Mouse (Mus musculus): ENCODE data around the gene Pitpna. TPM values are rescaled to one million over a fixed set of nuclear protein-coding genes. Genes with fewer than 3 reads are reported as not detected.

The Pitpna gene
- polyA plus RNA-seq, 1 experiment = 259 TPM

DNA sequence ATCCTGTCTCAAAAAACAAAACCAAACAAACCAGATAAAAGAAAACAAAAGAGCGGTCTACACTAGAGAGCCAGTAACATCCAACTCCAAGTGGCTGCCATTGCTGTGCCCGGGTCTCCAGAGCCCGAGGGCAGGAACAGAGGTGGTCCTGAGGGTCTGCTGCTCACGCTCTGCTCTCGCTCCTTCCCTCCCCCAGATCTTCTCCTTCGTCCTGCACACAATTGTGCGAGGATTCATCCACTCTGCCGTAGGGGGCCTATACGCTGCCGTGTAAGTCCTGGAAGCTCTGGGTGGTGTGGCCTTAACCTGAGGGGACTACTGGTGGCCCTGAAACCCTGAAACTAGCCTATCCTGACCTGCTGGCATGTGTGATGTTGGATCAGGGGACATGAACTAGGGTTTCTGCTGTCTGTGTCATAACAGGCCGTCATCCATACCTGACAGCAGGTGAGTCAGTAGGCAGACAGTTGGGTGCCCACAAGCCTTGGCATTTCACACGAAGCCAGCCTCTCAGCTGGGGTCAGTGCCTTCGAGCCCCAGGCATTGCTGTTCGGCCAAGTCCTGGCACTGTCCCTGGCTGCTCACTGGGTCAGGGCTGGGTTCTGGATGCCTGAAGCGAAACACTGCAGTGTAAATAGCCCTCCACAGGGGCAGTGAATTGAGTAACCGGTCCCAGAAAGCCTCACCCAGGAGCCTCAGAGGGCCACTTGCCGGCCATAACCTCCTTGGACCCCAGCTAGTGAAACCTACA lies 17.3 kb upstream of the Pitpna start:
- H3K4me3 ChIP-seq (ENCODE audit: insufficient read depth, low read length) = no peak overlapping the region
- H3K27ac ChIP-seq (ENCODE audit: insufficient read depth, low read length) = no peak overlapping the region
- TF ChIP-seq POLR2A (IDR thresholded peaks at IDR 0.05; ENCODE audit: extremely low read depth, insufficient read depth, low read length) (no peak), CTCF (IDR thresholded peaks at IDR 0.05; ENCODE audit: extremely low read depth, insufficient read depth, low read length) (no peak)
- H3K4me1 ChIP-seq (ENCODE audit: control insufficient read depth, insufficient read depth, low read length) = peaks cover 6% of the 10 kb centered on the region

- H3K4me1 ChIP-seq (ENCODE audit: control insufficient read depth, insufficient read depth, low read length) = peaks cover 6% of the 10 kb centered on the region
- TF ChIP-seq CTCF (IDR thresholded peaks at IDR 0.05; ENCODE audit: extremely low read depth, insufficient read depth, low read length) (no peak), POLR2A (IDR thresholded peaks at IDR 0.05; ENCODE audit: extremely low read depth, insufficient read depth, low read length) (no peak)
- H3K27ac ChIP-seq (ENCODE audit: insufficient read depth, low read length) = no peak overlapping the region
- no peak overlapping the region for H3K4me3 ChIP-seq (ENCODE audit: insufficient read depth, low read length)
Observed at GRCm38 (mm10) chr11:75571126-75571990, 16.5 kb upstream of the Pitpna start.

DNA sequence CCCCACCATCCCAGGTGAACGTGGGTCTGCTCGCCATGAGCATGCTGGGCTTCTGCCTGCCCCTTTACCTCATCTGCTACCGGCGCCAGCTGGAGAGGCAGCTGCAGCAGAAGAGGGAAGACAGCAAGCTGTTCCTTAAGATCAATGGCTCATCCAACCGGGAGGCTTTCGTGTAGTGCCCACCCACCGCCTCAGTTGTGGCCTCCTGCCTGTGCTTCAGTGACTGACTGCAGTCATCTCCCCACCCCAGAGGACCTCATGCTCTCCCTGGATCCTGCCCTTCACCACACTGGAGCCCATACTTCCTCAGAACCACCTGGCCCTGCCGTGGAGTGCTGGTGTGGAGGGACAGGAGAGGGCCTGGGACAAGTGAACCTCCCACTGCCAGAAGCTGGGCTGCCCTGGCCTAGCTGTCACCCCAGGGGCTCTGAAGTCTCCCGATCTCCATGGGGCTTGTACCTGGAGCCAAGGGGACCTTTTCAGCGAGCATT lies 15.6 kb upstream of the Pitpna start:
- TF ChIP-seq CTCF (IDR thresholded peaks at IDR 0.05; ENCODE audit: extremely low read depth, insufficient read depth, low read length) (no peak), POLR2A (IDR thresholded peaks at IDR 0.05; ENCODE audit: extremely low read depth, insufficient read depth, low read length) (no peak)
- Histone ChIP-seq H3K4me1 (ENCODE audit: control insufficient read depth, insufficient read depth, low read length) (peaks cover 6% of the 10 kb centered on the region), H3K27ac (ENCODE audit: insufficient read depth, low read length) (no peak overlapping the region), H3K4me3 (ENCODE audit: insufficient read depth, low read length) (no peak overlapping the region)

- H3K27ac ChIP-seq (ENCODE audit: insufficient read depth, low read length) = peak overlapping the region; percentile 24; the same call in 1 of the 2 replicates
- TF ChIP-seq CTCF (IDR thresholded peaks at IDR 0.05; ENCODE audit: extremely low read depth, insufficient read depth, low read length) = peak; percentile 94
- 0 out of 2 replicates have a peak, but pooled peaks have one; percentile 7 for TF ChIP-seq POLR2A (IDR thresholded peaks at IDR 0.05; ENCODE audit: extremely low read depth, insufficient read depth, low read length)
- H3K4me1 ChIP-seq (ENCODE audit: control insufficient read depth, insufficient read depth, low read length) = peaks cover 6% of the 10 kb centered on the region
- no peak overlapping the region for H3K4me3 ChIP-seq (ENCODE audit: insufficient read depth, low read length)
Observed at GRCm38 (mm10) chr11:75572854-75573650, 14.8 kb upstream of the Pitpna start.

- no peak overlapping the region for H3K27ac ChIP-seq (ENCODE audit: insufficient read depth, low read length)
- H3K4me1 ChIP-seq (ENCODE audit: control insufficient read depth, insufficient read depth, low read length) = peaks cover 6% of the 10 kb centered on the region
- H3K4me3 ChIP-seq (ENCODE audit: insufficient read depth, low read length) = no peak overlapping the region
- no peak for TF ChIP-seq POLR2A (IDR thresholded peaks at IDR 0.05; ENCODE audit: extremely low read depth, insufficient read depth, low read length)
- TF ChIP-seq CTCF (IDR thresholded peaks at IDR 0.05; ENCODE audit: extremely low read depth, insufficient read depth, low read length) = no peak
Observed at GRCm38 (mm10) chr11:75574378-75575123, 13.3 kb upstream of the Pitpna start.

GRCm38 (mm10) chr11:75575560-75576123 lies 12.3 kb upstream of the Pitpna start:
- TF ChIP-seq POLR2A (IDR thresholded peaks at IDR 0.05; ENCODE audit: extremely low read depth, insufficient read depth, low read length) (no peak), CTCF (IDR thresholded peaks at IDR 0.05; ENCODE audit: extremely low read depth, insufficient read depth, low read length) (no peak)
- peaks cover 6% of the 10 kb centered on the region for H3K4me1 ChIP-seq (ENCODE audit: control insufficient read depth, insufficient read depth, low read length)
- no peak overlapping the region for H3K4me3 ChIP-seq (ENCODE audit: insufficient read depth, low read length)
- H3K27ac ChIP-seq (ENCODE audit: insufficient read depth, low read length) = no peak overlapping the region

DNA sequence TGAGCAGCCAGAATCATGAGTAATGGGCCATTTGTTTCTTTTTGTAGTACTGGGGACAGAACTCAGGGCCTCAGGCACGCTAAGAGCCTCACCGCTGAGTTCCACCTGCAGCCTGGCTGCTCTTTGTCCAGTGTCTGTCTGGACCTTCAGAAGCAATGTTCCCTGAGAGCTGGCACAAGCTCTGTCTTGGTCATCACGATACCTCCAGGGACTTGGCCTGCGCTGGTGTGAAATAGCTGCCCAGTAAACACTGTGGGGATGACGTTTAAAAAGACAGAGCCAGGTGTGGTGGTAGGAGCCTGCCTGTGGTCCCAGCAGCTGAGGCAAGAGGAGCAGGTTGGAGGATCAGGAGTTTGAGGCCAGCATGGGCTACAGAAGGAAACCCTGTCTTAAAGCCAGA lies 9.3 kb upstream of the Pitpna start:
- H3K4me3 ChIP-seq (ENCODE audit: insufficient read depth, low read length) = no peak overlapping the region
- H3K27ac ChIP-seq (ENCODE audit: insufficient read depth, low read length) = no peak overlapping the region
- no peaks in the 10 kb centered on the region for H3K4me1 ChIP-seq (ENCODE audit: control insufficient read depth, insufficient read depth, low read length)
- TF ChIP-seq POLR2A (IDR thresholded peaks at IDR 0.05; ENCODE audit: extremely low read depth, insufficient read depth, low read length) (no peak), CTCF (IDR thresholded peaks at IDR 0.05; ENCODE audit: extremely low read depth, insufficient read depth, low read length) (no peak)

DNA sequence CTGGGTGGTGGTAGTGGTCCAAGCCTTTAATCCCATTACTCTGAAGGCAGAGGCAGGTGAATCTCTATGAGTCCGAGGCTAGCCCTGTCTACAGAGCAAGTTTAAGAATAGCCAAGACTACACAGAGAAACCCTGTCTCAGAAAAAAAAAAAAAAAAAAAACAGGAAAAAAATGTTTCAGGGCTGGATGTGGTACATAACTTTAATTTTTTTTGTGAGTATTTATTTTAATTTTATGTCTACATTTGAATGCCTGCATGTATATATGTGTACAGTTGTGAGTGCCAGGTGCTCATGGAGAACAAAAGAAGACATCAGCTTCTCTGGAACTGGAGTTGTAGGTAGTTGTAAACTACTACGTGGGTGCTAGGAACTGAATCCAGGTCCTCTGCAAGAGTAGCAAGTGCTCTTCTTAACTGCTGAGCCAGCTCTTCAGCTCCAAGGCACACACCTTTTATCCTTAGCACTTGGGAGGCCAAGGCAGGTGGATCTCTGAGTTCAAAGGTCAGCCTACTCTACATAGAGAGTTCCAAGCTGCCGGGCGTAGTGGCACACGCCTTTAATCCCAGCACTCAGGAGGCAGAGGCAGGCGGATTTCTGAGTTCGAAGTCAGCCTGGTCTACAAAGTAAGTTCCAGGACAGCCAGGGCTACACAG lies 6.3 kb upstream of the Pitpna start:
- no peak overlapping the region for H3K4me3 ChIP-seq (ENCODE audit: insufficient read depth, low read length)
- no peak for TF ChIP-seq POLR2A (IDR thresholded peaks at IDR 0.05; ENCODE audit: extremely low read depth, insufficient read depth, low read length)
- H3K4me1 ChIP-seq (ENCODE audit: control insufficient read depth, insufficient read depth, low read length) = no peaks in the 10 kb centered on the region
- no peak overlapping the region for H3K27ac ChIP-seq (ENCODE audit: insufficient read depth, low read length)

Measured in cortical plate, adult 2 months (tissue).